Mouse (Mus musculus): ENCODE results near the gene Atp2a2.
"Not testable (repeated sequence)": the region's sequence is repeated elsewhere in the genome, so short reads cannot be mapped to it uniquely, and the experiment has no call there.

The Atp2a2 gene

DNA sequence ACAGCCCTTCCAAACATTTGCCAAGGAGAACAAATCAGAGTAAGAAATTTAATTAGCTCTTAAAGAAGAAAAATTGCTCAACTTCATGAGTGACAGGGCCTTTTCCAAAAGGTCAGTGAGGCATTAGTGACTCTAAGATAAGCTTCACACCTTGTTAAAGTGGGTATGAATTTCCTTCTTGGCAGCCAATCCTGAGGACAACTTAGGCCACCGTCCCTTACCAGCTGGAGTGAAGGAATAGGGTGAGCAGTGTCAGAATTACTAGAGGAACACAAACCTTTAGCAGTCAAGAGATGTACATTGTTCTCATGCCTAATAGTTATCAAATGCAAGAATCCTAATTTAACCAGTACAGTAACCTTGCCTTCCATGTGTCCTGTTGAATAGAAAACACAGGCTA, 7.6 kb downstream of the Atp2a2 start:
- no peak for DNase-seq (ENCODE audit: low read depth)

DNA sequence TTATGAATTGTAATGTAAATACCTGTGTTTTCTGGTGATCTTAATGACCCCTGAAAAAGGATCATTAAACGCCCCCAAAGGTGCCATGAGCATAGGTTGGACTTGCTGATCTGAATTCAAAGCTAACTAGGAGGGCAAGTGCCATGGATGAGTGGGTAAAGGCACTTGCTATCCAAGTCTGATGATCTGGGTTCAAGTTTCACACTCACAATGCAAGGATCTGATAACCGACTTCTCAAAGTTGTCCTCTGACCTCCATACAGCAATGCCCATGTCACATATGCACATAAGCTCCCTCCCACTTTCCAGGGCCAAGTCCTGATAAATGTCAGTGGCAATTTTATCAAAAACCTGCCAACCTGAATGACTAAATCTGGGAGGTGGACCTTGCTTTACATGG, 9.0 kb downstream of the Atp2a2 start:
- DNase-seq (ENCODE audit: low read depth), result no peak

GRCm38 (mm10) chr5:122491385-122491784, 10.6 kb downstream of the Atp2a2 start:
- DNase-seq (ENCODE audit: low read depth), result no peak

GRCm38 (mm10) chr5:122490148-122490547, 11.9 kb downstream of the Atp2a2 start:
- no peak for DNase-seq (ENCODE audit: low read depth)

DNA sequence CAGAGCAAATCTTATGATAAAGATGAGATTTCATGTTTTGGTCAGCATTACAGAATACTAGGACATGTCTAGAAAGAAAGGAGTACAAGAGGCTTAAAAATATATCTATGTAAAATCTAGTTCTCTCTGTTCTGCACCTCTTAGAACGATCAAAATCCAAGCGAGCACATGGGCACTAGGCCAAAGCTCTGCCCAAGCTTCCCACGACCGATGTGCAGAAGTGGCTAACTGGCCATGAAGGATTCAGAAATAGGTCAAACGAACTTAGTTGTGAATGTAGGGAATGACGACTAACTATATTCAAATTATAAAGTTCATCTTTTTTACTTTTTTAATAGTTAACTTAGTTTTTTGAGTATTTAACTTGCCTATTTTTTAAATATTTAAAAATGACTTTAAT, 14.2 kb downstream of the Atp2a2 start:
- DNase-seq (ENCODE audit: low read depth), result no peak

- DNase-seq (ENCODE audit: low read depth), result not testable (repeated sequence)
Measured at GRCm38 (mm10) chr5:122486243-122486642, 15.8 kb downstream of the Atp2a2 start.

GRCm38 (mm10) chr5:122482733-122483391, 19.2 kb downstream of the Atp2a2 start:
- DNase-seq (ENCODE audit: low read depth), result no peak

- no peak for DNase-seq (ENCODE audit: low read depth)
Measured at GRCm38 (mm10) chr5:122481844-122482243, 20.2 kb downstream of the Atp2a2 start.

- no peak for DNase-seq (ENCODE audit: low read depth)
Measured at GRCm38 (mm10) chr5:122479131-122479530, 22.9 kb downstream of the Atp2a2 start.

DNA sequence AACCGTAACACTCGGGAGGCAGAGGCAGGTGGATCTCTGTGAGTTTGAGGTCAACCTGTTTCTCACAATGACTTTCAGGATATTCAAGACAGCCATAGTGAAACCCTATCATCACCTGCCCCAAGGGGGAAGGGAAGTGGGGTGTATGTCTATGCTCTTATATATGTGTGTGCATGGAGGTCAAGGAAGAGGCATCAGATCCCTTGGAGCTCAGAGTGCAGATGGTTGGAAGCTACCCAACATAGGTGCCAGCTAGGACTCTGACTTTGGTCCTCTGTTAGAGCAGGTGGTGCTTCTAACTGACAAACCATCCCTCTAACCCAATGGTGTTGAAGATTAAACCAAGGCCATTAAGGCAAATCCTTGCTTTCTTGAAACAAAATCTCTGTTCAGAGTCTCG, 24.5 kb downstream of the Atp2a2 start:
- no peak for DNase-seq (ENCODE audit: low read depth)

DNA sequence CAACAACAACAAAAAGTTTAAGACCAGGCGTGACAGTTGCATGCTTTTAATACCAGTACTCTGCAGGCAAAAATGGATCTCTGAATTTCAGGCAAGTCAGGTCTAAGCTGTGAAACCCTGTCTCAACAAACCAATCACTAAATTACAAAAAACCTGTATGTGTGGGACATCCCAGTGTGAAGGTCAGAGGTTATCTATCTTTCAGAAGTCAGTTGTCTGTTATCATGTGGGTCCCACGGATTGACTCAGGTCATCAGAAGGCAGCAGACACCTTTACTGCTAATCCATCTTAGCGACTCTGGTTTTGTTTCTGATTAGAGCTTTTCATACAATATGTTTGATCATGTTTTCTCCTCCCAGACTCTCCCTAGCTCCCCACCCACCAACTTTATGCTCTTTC, 25.9 kb downstream of the Atp2a2 start:
- no peak for DNase-seq (ENCODE audit: low read depth)

GRCm38 (mm10) chr5:122474643-122475363, 27.2 kb downstream of the Atp2a2 start:
- no peak for DNase-seq (ENCODE audit: low read depth)

GRCm38 (mm10) chr5:122471658-122472057, 30.4 kb downstream of the Atp2a2 start:
- DNase-seq (ENCODE audit: low read depth), result no peak

GRCm38 (mm10) chr5:122461431-122461830, 40.6 kb downstream of the Atp2a2 start:
- no peak for DNase-seq (ENCODE audit: low read depth)

DNA sequence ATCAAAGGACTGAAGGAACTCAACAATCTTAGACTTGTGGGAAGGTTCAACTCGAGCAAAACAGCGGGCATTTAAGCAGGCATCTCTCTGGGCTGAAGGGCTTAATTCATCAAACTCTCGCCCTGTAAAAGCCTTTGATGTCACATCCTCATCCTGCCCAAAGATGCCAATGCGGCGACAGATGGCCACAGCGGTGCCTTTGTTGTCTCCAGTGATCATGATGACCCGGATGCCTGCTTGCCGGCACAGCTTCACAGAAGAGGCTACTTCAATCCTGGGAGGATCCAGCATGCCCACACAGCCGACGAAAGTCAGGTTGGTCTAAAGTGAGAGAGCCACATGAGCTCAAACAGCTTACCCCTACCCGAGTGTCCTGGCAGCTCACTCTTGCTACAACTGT, 41.4 kb downstream of the Atp2a2 start:
- no peak for DNase-seq (ENCODE audit: low read depth)

DNA sequence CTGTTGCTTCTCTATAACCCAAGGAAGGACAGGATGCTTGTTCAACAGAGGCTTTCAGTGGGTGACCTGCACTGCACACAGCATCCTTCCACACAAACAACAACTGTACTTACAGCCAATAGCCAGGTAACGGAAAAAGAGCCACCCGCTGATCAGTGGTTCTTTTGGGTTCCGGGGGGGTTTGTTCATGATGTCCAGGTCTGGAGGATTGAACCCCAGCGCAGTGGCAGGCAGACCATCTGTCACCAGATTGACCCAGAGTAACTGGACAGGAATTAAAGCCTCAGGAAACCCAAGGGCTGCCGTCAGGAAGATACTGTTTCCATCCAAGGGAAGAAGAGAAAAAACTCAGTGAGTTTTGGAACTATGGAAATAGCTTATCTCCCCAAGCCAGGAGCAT, 42.7 kb downstream of the Atp2a2 start:
- no peak for DNase-seq (ENCODE audit: low read depth)

GRCm38 (mm10) chr5:122458066-122458465, 44.0 kb downstream of the Atp2a2 start:
- DNase-seq (ENCODE audit: low read depth), result no peak

DNA sequence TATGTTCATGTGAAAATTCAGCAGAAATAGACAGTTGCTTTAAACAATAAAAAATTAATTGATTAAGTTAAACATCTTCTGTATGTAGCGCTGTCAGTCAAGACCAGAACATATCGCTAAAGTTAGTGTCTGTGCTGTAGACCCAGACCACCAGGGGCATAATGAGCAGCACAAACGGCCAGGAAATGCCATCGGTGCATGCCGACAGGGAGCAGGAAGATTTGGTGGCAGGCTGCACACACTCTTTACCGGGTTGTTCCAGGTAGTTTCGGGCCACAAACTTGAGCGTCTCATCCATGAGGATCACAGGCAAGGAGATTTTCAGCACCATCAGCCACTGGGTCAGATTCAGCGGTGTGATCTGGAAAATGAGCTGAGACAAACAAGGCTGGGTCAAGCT, 45.0 kb downstream of the Atp2a2 start:
- DNase-seq (ENCODE audit: low read depth), result not testable (repeated sequence)

GRCm38 (mm10) chr5:122455584-122455983, 46.4 kb downstream of the Atp2a2 start:
- no peak for DNase-seq (ENCODE audit: low read depth)

GRCm38 (mm10) chr5:122454883-122455282, 47.1 kb downstream of the Atp2a2 start:
- DNase-seq (ENCODE audit: low read depth), result no peak

- no peak for DNase-seq (ENCODE audit: low read depth)
Measured at GRCm38 (mm10) chr5:122454442-122454841, 47.6 kb downstream of the Atp2a2 start.

DNA sequence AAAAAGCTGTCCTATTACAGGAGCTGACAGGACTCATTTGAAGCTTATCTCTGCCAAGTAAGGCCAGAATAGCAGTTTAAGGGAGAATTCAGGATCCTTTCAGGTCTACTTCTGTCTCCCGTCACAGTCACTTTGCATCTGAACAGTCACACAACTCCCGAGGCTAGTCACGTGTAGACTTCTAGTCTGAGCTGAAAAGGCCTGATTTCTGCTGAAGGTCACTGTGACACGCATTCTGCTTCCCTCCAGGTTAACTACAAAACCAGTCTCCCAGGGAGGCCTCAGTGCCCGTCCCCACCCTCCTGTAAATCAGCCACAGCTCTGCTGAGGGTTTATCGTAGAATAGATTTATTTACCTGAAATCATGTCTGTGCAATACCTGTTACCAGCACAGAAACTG, 48.8 kb downstream of the Atp2a2 start:
- no peak for DNase-seq (ENCODE audit: low read depth)

- DNase-seq (ENCODE audit: low read depth), result no peak
Measured at GRCm38 (mm10) chr5:122452194-122452593, 49.8 kb downstream of the Atp2a2 start.

GRCm38 (mm10) chr5:122451324-122451723, 50.7 kb downstream of the Atp2a2 start:
- no peak for DNase-seq (ENCODE audit: low read depth)

Measured in fibroblast of lung, adult 2 months (primary cell).